Mouse (Mus musculus): ENCODE results near the gene Gm10340.
"Not testable (repeated sequence)": the region's sequence is repeated elsewhere in the genome, so short reads cannot be mapped to it uniquely, and the experiment has no call there.

- TF ChIP-seq CTCF (IDR thresholded peaks at IDR 0.05; ENCODE audit: borderline replicate concordance, extremely low read depth, insufficient read depth, insufficient read length); POLR2A (IDR thresholded peaks at IDR 0.05; ENCODE audit: borderline replicate concordance, extremely low read depth, insufficient read depth, insufficient read length, poor library complexity, severe bottlenecking): not testable (repeated sequence)
Observed at GRCm38 (mm10) chr14:3116051-3116450, 17.7 kb upstream of the Gm10340 start.
